Mouse (Mus musculus): Measurements from ENCODE around the gene Hoxb1. TPM values are rescaled to one million over a fixed set of nuclear protein-coding genes. Genes with fewer than 3 reads are reported as not detected.

Hoxb1 gene
- polyA plus RNA-seq, 1 experiment from 2014 or later, result not detected

DNA sequence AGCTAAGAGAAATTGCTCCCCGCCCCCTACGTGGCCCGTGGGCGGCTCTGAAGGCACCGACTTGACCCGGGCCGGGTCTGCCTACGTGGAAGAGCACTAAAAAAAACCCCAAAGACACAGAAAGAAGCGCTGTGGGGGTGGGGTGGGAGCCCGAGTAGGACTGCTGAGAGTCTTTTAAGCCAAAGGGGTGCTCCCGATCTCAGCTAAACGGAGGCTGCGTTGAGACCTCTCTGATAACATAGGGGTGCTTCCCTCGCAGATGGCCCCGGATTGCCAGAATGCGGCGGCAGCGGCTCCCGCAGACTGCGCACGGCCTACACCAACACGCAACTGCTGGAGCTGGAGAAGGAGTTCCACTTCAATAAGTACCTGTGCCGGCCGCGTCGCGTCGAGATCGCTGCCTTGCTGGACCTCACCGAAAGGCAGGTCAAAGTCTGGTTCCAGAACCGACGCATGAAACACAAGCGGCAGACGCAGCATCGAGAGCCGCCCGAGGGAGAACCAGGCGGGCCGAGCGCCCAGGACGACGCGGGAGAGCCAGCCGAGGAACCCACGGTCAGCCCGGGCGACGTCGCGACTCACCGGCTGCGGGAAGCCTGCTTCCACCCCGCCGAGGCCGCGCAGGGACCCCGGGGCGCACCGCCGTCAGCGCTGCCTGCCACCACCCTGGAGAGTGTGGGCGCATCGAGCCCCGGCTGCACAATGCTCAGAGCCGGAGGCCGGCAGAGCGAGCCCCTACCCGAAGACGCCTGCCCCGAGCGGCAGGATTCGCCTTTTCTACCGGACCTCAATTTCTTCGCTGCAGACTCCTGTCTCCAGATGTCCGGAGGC lies 12.6 kb upstream of the Hoxb1 start:
- under 1% methylated on average over 75 of the region's 75 CpGs for WGBS
- H3K4me3 ChIP-seq (replicated peaks), result peak overlapping the region; percentile 56
- H3K27me3 ChIP-seq (replicated peaks), result peaks cover 4% of the 10 kb centered on the region; the same call in 1 of the 2 replicates
- H3K4me2 ChIP-seq, result peak overlapping the region; percentile 72
- peak overlapping the region; percentile 98 for H3K27ac ChIP-seq
- H3K36me3 ChIP-seq, result no peaks in the 10 kb centered on the region
- no peak for ATAC-seq (ENCODE audit: insufficient read depth, low FRiP score, low read depth)
- H3K9me3 ChIP-seq, result no peaks in the 10 kb centered on the region
- peak overlapping the region; percentile 71 for H3K9ac ChIP-seq
- peaks cover 24% of the 10 kb centered on the region; the same call in 1 of the 2 replicates for H3K4me1 ChIP-seq

GRCm38 (mm10) chr11:96353522-96353841 lies 12.1 kb upstream of the Hoxb1 start:
- Histone ChIP-seq H3K27me3 (replicated peaks) (peaks cover 4% of the 10 kb centered on the region; the same call in 1 of the 2 replicates), H3K9me3 (no peaks in the 10 kb centered on the region), H3K27ac (peak overlapping the region; percentile 98), H3K4me3 (replicated peaks) (peak overlapping the region; percentile 56), H3K4me1 (peaks cover 20% of the 10 kb centered on the region; the same call in 1 of the 2 replicates), H3K36me3 (no peaks in the 10 kb centered on the region), H3K9ac (peak overlapping the region; percentile 71), H3K4me2 (peak overlapping the region; percentile 72)
- 3% methylated on average over 14 of the region's 14 CpGs for WGBS
- no peak for ATAC-seq (ENCODE audit: insufficient read depth, low FRiP score, low read depth)

DNA sequence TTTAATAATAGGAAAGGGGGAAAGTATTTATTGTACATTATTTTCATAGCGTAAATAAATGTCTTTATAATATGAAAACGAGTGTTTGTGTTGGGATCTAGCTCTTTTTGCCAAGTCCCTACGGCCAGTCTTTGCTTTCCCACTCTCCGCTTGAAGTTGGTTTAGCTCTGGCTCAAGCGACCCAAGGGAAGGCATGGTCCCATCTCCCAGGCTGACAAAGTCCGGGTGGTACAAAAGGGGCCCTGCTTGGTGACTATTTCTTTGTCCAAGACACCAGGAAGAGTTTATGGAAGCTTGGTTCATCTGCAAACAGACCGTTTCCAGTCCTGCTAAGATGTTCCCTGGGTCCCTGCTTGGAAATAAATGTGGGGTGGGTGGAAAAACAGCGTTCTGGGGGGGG lies 11.6 kb upstream of the Hoxb1 start:
- peak overlapping the region; percentile 41 for H3K4me3 ChIP-seq (replicated peaks)
- H3K9ac ChIP-seq, result peak overlapping the region; percentile 37; the same call in 1 of the 2 replicates
- H3K27ac ChIP-seq, result peak overlapping the region; percentile 84; the same call in 1 of the 2 replicates
- peaks cover 19% of the 10 kb centered on the region; the same call in 1 of the 2 replicates for H3K4me1 ChIP-seq
- peaks cover 4% of the 10 kb centered on the region; the same call in 1 of the 2 replicates for H3K27me3 ChIP-seq (replicated peaks)
- H3K4me2 ChIP-seq, result peak overlapping the region; percentile 72
- WGBS, result 17% methylated on average over 8 of the region's 8 CpGs
- H3K36me3 ChIP-seq, result no peaks in the 10 kb centered on the region
- H3K9me3 ChIP-seq, result no peaks in the 10 kb centered on the region
- no peak for ATAC-seq (ENCODE audit: insufficient read depth, low FRiP score, low read depth)

- H3K36me3 ChIP-seq, result no peaks in the 10 kb centered on the region
- H3K9me3 ChIP-seq, result no peaks in the 10 kb centered on the region
- H3K27me3 ChIP-seq (replicated peaks), result peaks cover 4% of the 10 kb centered on the region; the same call in 1 of the 2 replicates
- H3K4me3 ChIP-seq (replicated peaks), result peak overlapping the region; percentile 41
- peak overlapping the region; percentile 37; the same call in 1 of the 2 replicates for H3K9ac ChIP-seq
- peaks cover 19% of the 10 kb centered on the region; the same call in 1 of the 2 replicates for H3K4me1 ChIP-seq
- ATAC-seq (ENCODE audit: insufficient read depth, low FRiP score, low read depth), result no peak
- WGBS, result 1% methylated on average over 25 of the region's 25 CpGs
- peak overlapping the region; percentile 84 for H3K27ac ChIP-seq
- peak overlapping the region; percentile 72 for H3K4me2 ChIP-seq
Measured at GRCm38 (mm10) chr11:96354376-96354775, 11.2 kb upstream of the Hoxb1 start.

- no peaks in the 10 kb centered on the region for H3K9me3 ChIP-seq
- peaks cover 19% of the 10 kb centered on the region; the same call in 1 of the 2 replicates for H3K4me1 ChIP-seq
- WGBS, result 13% methylated on average over 9 of the region's 9 CpGs
- no peak for ATAC-seq (ENCODE audit: insufficient read depth, low FRiP score, low read depth)
- peak overlapping the region; percentile 72 for H3K4me2 ChIP-seq
- H3K27ac ChIP-seq, result peak overlapping the region; percentile 84
- peak overlapping the region; percentile 41 for H3K4me3 ChIP-seq (replicated peaks)
- no peaks in the 10 kb centered on the region for H3K36me3 ChIP-seq
- peaks cover 4% of the 10 kb centered on the region; the same call in 1 of the 2 replicates for H3K27me3 ChIP-seq (replicated peaks)
- peak overlapping the region; percentile 37; the same call in 1 of the 2 replicates for H3K9ac ChIP-seq
Measured at GRCm38 (mm10) chr11:96354801-96355311, 10.7 kb upstream of the Hoxb1 start.

DNA sequence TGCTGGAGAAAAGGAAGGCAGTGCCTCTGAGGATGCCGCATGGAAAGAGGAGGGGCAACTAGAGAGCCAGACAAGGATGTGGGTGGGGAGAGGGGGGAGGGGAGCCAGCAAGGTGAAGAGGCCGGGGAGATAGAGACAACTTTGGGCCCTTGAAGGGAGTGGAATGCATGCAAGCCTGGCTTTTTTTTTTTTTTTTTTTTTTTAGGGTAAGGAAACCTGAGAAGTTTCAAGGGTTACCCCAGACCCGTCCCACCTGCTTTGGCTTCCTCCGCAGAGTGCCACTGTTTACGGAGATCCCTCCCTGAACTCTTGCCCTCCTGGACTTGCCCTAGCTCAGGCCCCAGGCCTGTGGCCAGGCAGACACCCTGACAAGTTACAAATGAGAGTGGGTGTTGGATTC lies 1.7 kb upstream of the Hoxb1 start:
- ATAC-seq (ENCODE audit: insufficient read depth, low FRiP score, low read depth), result no peak
- Histone ChIP-seq H3K4me1 (peaks cover 15% of the 10 kb centered on the region; the same call in 1 of the 2 replicates), H3K36me3 (no peaks in the 10 kb centered on the region), H3K4me3 (replicated peaks) (no peak overlapping the region), H3K27me3 (replicated peaks) (peaks cover 26% of the 10 kb centered on the region), H3K9me3 (no peaks in the 10 kb centered on the region), H3K27ac (no peak overlapping the region), H3K9ac (no peak overlapping the region), H3K4me2 (no peak overlapping the region)
- whole genome bisulfite sequencing, result 20% methylated on average over 5 of the region's 5 CpGs

- H3K4me3 ChIP-seq (replicated peaks), result peak overlapping the region; percentile 21
- peaks cover 15% of the 10 kb centered on the region; the same call in 1 of the 2 replicates for H3K4me1 ChIP-seq
- H3K9ac ChIP-seq, result no peak overlapping the region
- 11% methylated on average over 47 of the region's 47 CpGs for WGBS
- no peaks in the 10 kb centered on the region for H3K36me3 ChIP-seq
- H3K27ac ChIP-seq, result no peak overlapping the region
- peaks cover 26% of the 10 kb centered on the region for H3K27me3 ChIP-seq (replicated peaks)
- no peaks in the 10 kb centered on the region for H3K9me3 ChIP-seq
- H3K4me2 ChIP-seq, result peak overlapping the region; percentile 44
- no peak for ATAC-seq (ENCODE audit: insufficient read depth, low FRiP score, low read depth)
Measured at GRCm38 (mm10) chr11:96366092-96367041, 815 bp downstream of the Hoxb1 start.

DNA sequence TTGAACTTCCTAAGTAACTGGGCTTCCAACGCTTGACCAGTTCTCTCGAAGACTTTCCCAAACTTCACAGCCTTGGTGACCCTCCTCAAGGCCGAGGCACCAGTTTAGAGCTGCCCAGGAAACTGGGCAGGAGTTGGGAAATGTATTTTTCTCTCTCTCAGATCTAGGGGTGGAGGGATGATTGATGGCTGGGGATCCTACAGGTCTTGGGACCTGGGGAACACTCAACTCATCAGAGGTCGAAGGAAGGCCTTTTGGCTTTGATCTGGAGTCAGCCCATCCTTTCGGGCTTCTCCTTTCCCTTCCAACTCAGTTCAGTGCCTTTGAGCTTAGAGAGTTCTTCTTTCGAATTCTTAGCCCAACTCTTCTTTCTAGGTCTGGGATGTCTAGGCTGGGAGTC lies 1.6 kb downstream of the Hoxb1 start:
- 51% methylated on average over 6 of the region's 6 CpGs for WGBS
- Histone ChIP-seq H3K4me2 (0 out of 2 replicates have a peak overlapping the region, but pooled peaks have one; percentile 44), H3K4me3 (replicated peaks) (no peak overlapping the region), H3K9ac (no peak overlapping the region), H3K9me3 (no peaks in the 10 kb centered on the region), H3K36me3 (no peaks in the 10 kb centered on the region), H3K27ac (no peak overlapping the region), H3K4me1 (peaks cover 15% of the 10 kb centered on the region; the same call in 1 of the 2 replicates), H3K27me3 (replicated peaks) (peaks cover 26% of the 10 kb centered on the region)
- ATAC-seq (ENCODE audit: insufficient read depth, low FRiP score, low read depth), result no peak

GRCm38 (mm10) chr11:96368686-96369085 lies 3.1 kb downstream of the Hoxb1 start:
- WGBS, result 50% methylated on average over 5 of the region's 5 CpGs
- H3K4me2 ChIP-seq, result no peak overlapping the region
- H3K9me3 ChIP-seq, result no peaks in the 10 kb centered on the region
- H3K4me1 ChIP-seq, result peaks cover 21% of the 10 kb centered on the region
- H3K9ac ChIP-seq, result no peak overlapping the region
- no peaks in the 10 kb centered on the region for H3K36me3 ChIP-seq
- no peak overlapping the region for H3K27ac ChIP-seq
- ATAC-seq (ENCODE audit: insufficient read depth, low FRiP score, low read depth), result no peak
- no peak overlapping the region for H3K4me3 ChIP-seq (replicated peaks)
- H3K27me3 ChIP-seq (replicated peaks), result peaks cover 31% of the 10 kb centered on the region

- no peaks in the 10 kb centered on the region for H3K9me3 ChIP-seq
- no peak overlapping the region for H3K4me3 ChIP-seq (replicated peaks)
- H3K9ac ChIP-seq, result no peak overlapping the region
- WGBS, result 62% methylated on average over 7 of the region's 7 CpGs
- no peak overlapping the region for H3K27ac ChIP-seq
- no peak overlapping the region for H3K4me2 ChIP-seq
- peaks cover 32% of the 10 kb centered on the region for H3K27me3 ChIP-seq (replicated peaks)
- peaks cover 21% of the 10 kb centered on the region for H3K4me1 ChIP-seq
- no peak for ATAC-seq (ENCODE audit: insufficient read depth, low FRiP score, low read depth)
- H3K36me3 ChIP-seq, result no peaks in the 10 kb centered on the region
Measured at GRCm38 (mm10) chr11:96369140-96369539, 3.6 kb downstream of the Hoxb1 start.

GRCm38 (mm10) chr11:96371726-96372125 lies 6.2 kb downstream of the Hoxb1 start:
- Histone ChIP-seq H3K27ac (no peak overlapping the region), H3K4me3 (replicated peaks) (no peak overlapping the region), H3K4me1 (peaks cover 8% of the 10 kb centered on the region), H3K36me3 (no peaks in the 10 kb centered on the region), H3K9ac (no peak overlapping the region), H3K27me3 (replicated peaks) (peaks cover 10% of the 10 kb centered on the region), H3K4me2 (no peak overlapping the region), H3K9me3 (no peaks in the 10 kb centered on the region)
- 44% methylated on average over 3 of the region's 3 CpGs for WGBS
- ATAC-seq (ENCODE audit: insufficient read depth, low FRiP score, low read depth), result no peak
